Mouse (Mus musculus): ENCODE results near the gene Sipa1l2.

DNA sequence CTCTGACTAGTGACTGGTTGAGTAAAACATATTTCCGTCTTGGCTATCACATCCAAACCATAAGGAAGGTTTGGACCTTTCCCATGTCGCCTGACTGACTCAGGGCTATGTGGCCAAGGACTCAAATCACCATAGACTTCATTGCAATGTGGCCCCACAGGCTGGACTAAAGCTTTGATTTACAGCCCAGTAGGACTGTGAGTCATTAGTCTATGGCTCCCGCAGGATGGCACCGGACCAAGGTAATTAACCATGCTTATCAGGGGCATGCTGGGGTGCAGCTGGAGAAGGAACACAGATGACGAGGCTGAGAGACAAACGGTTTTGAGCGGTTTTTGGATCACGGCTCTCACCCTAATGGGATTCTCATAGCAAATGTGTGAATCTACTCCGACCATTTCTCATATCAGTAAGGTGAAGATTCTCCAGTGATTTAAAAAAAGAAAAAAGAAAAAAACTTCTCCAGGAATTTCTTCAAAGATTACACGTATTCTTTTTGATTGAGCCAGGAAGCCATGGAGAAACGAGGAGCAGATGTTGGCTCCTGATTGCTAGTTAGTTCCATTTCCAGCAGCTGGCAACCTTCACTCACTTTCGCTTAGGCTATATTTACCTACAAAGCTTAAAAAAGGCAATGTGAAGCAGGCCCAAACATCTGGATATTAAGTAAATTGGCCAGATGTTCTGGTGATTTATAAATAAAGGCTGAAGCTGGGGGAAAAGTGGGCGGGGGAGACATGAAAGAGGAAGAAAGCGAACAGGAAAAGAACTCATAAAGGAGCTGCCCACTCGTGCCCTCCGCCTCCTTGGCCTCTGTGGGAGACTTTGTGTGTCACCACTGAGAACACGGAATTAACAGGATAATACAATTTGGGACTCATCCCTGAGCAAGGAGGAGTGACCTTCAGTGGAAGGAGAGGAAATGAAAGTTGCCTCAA lies 26.2 kb upstream of the Sipa1l2 start:
- no peak for TF ChIP-seq CTCF (IDR thresholded peaks at IDR 0.05; ENCODE audit: control insufficient read depth, insufficient read depth, insufficient replicate concordance, low read depth, low read length)
- no peak for TF ChIP-seq POLR2A (IDR thresholded peaks at IDR 0.05; ENCODE audit: control insufficient read depth, low read depth, low read length)
